Mouse (Mus musculus) embryonic facial prominence, embryonic 14.5 days (tissue): ENCODE data around the gene Clstn2. TPM values are rescaled to one million over a fixed set of nuclear protein-coding genes. Genes with fewer than 3 reads are reported as not detected.

Experiments
- ATAC-seq: fragments of 200-750 bp; cut with Nextera tagmentation; 2 replicates; pipeline ENCODE4 v1.8.0; 2017; ENCODE audit warnings: low read depth, moderate number of reproducible peaks, moderate TSS enrichment
- DNase-seq: peaks from one replicate; pipeline ENCODE4 v3.0.0-alpha.2; 2015; ENCODE audit warnings: low spot score
- H3K27ac ChIP-seq: fragments of 300-500 bp; sonication (generic); replicated peaks from 2 replicates; pipeline ENCODE4 v1.5.1; 2014; ENCODE audit warnings: low read depth, mild to moderate bottlenecking, low read length, moderate library complexity
- H3K27me3 ChIP-seq: fragments of 300-500 bp; sonication (generic); replicated peaks from 2 replicates; pipeline ENCODE4 v1.6.1; 2014; ENCODE audit warnings: low read length; ENCODE audit not compliant: control insufficient read depth, insufficient read depth
- H3K36me3 ChIP-seq: fragments of 300-500 bp; sonication (generic); 2 replicates; pipeline ENCODE4 v1.6.1; 2014; ENCODE audit warnings: low read length, mixed read lengths; ENCODE audit not compliant: control insufficient read depth, insufficient read depth
- H3K4me1 ChIP-seq: fragments of 300-500 bp; sonication (generic); 2 replicates; pipeline ENCODE4 v1.6.1; 2014; ENCODE audit warnings: antibody characterized with exemption, low read length; ENCODE audit not compliant: control insufficient read depth, insufficient read depth
- H3K4me2 ChIP-seq: fragments of 300-500 bp; sonication (generic); 2 replicates; pipeline ENCODE4 v1.6.1; 2014; ENCODE audit warnings: low read depth, mild to moderate bottlenecking, low read length, moderate library complexity, mixed read lengths
- H3K4me3 ChIP-seq: fragments of 300-500 bp; sonication (generic); 2 replicates; pipeline ENCODE4 v1.5.1; 2014; ENCODE audit warnings: low read depth, mild to moderate bottlenecking, low read length
- H3K9ac ChIP-seq: fragments of 300-500 bp; sonication (generic); 2 replicates; pipeline ENCODE4 v1.6.1; 2014; ENCODE audit warnings: low read depth, mild to moderate bottlenecking, low read length, moderate library complexity, mixed read lengths
- H3K9me3 ChIP-seq: fragments of 300-500 bp; sonication (generic); 2 replicates; pipeline ENCODE4 v1.6.1; 2016; ENCODE audit warnings: low read length; ENCODE audit not compliant: control insufficient read depth
- WGBS: fragments of 180-500 bp; shearing (Covaris S2); extraction: QIAGEN DNeasy Blood & Tissue Kit; methylation state at CpG from one replicate; pipeline ENCODE4 v1.1.7; 2014; 5-methylcytosine and 5-hydroxymethylcytosine counted together
- polyA plus RNA-seq: library from polyadenylated mRNA; unstranded; fragments of >200 nt; fragmentation: Nextera tagmentation; extraction: Ambion mirVana; gene quantifications from 2 replicates; pipeline ENCODE4 v1.2.1, GENCODE M21; 2014

The Clstn2 gene
- polyA plus RNA-seq, 1 experiment from 2014 or later = 3.8 TPM

GRCm38 (mm10) chr9:97974801-97975347 is 58.1 kb downstream of the Clstn2 start:
- H3K4me1 ChIP-seq = no peaks in the 10 kb centered on the region
- no peak overlapping the region for H3K27ac ChIP-seq
- no peaks in the 10 kb centered on the region for H3K27me3 ChIP-seq
- no peak for DNase-seq
- H3K9ac ChIP-seq = no peak overlapping the region
- no peak overlapping the region for H3K4me3 ChIP-seq
- no peak for ATAC-seq
- no peaks in the 10 kb centered on the region for H3K36me3 ChIP-seq
- no peaks in the 10 kb centered on the region for H3K9me3 ChIP-seq
- 67% methylated on average over 13 of the region's 13 CpGs for WGBS
- H3K4me2 ChIP-seq = no peak overlapping the region

DNA sequence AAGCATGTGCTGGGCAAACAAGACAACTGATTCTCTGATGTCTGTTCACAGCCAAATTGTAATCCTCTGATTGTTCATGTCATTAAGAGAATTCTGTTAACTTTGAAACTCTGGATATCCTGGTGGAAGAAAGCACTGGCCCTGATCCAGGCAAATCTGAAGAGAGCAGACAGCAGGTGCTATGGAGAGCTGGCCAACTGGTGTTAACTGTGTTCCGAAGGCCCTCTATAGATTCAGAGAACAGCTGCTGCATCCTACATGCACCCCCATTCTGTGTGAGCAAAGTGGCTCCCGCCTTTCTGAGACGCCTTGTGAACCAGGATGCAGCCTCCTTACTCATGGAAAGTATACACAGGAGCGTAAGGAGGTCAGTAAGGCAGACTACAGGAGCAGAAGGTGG is 66.3 kb downstream of the Clstn2 start:
- 81% methylated on average over 4 of the region's 4 CpGs for WGBS
- no peaks in the 10 kb centered on the region for H3K36me3 ChIP-seq
- H3K27me3 ChIP-seq = no peaks in the 10 kb centered on the region
- H3K4me3 ChIP-seq = no peak overlapping the region
- no peak overlapping the region for H3K27ac ChIP-seq
- peak; percentile 79; the same call in 1 of the 2 replicates for ATAC-seq
- DNase-seq = peak; percentile 71
- H3K4me2 ChIP-seq = no peak overlapping the region
- H3K9ac ChIP-seq = no peak overlapping the region
- no peaks in the 10 kb centered on the region for H3K9me3 ChIP-seq
- H3K4me1 ChIP-seq = no peaks in the 10 kb centered on the region

GRCm38 (mm10) chr9:97957508-97957907 is 75.5 kb downstream of the Clstn2 start:
- Histone ChIP-seq H3K4me1 (no peaks in the 10 kb centered on the region), H3K9me3 (no peaks in the 10 kb centered on the region), H3K4me3 (no peak overlapping the region), H3K27ac (no peak overlapping the region), H3K27me3 (no peaks in the 10 kb centered on the region), H3K4me2 (no peak overlapping the region), H3K9ac (no peak overlapping the region), H3K36me3 (no peaks in the 10 kb centered on the region)
- ATAC-seq (no peak), DNase-seq (no peak)
- WGBS = 78% methylated on average over 8 of the region's 8 CpGs

DNA sequence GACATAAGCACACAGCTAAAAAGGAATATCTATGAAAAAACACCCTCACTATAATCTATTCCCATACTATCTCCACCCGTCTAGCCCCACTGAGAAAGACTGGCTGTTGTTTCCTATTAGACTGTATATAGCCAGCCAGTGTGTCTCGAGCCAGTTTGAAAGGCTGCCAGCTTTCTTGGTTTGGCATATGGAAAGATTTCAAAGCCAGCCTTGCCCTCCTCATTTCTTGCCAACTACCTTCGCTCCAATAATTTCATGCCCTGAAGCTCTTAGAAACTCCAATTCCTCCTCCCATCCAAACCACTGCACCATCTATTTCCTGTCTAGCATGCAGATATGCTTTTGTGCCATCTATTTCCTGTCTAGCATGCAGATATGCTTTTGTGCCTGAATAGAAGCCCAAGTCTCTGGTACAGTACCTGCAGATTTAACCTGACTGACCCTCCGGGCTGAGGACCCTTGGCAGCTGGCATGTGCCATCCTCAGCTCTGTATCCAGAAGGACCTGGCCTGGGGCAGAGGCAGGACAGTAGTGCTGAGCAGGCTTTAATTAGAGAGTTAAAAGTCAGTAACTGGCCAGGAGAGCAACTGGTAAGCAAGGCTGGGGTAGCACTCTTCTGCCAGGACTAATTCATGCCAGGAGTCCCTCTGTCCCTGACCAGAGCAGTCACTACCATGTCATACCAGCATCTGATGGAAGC is 76.4 kb downstream of the Clstn2 start:
- H3K9ac ChIP-seq = no peak overlapping the region
- DNase-seq = peak; percentile 76
- ATAC-seq = 0 out of 2 replicates have a peak, but pooled peaks have one; percentile 57
- no peak overlapping the region for H3K27ac ChIP-seq
- no peak overlapping the region for H3K4me2 ChIP-seq
- no peaks in the 10 kb centered on the region for H3K36me3 ChIP-seq
- H3K9me3 ChIP-seq = no peaks in the 10 kb centered on the region
- 66% methylated on average over 4 of the region's 4 CpGs for whole genome bisulfite sequencing
- H3K4me3 ChIP-seq = no peak overlapping the region
- H3K27me3 ChIP-seq = no peaks in the 10 kb centered on the region
- no peaks in the 10 kb centered on the region for H3K4me1 ChIP-seq

GRCm38 (mm10) chr9:97953746-97954359 is 79.1 kb downstream of the Clstn2 start:
- no peak overlapping the region for H3K4me2 ChIP-seq
- 78% methylated on average over 8 of the region's 8 CpGs for WGBS
- H3K9ac ChIP-seq = no peak overlapping the region
- no peak for ATAC-seq
- H3K27me3 ChIP-seq = no peaks in the 10 kb centered on the region
- no peak overlapping the region for H3K4me3 ChIP-seq
- no peaks in the 10 kb centered on the region for H3K9me3 ChIP-seq
- H3K36me3 ChIP-seq = no peaks in the 10 kb centered on the region
- no peak overlapping the region for H3K27ac ChIP-seq
- no peak for DNase-seq
- no peaks in the 10 kb centered on the region for H3K4me1 ChIP-seq

DNA sequence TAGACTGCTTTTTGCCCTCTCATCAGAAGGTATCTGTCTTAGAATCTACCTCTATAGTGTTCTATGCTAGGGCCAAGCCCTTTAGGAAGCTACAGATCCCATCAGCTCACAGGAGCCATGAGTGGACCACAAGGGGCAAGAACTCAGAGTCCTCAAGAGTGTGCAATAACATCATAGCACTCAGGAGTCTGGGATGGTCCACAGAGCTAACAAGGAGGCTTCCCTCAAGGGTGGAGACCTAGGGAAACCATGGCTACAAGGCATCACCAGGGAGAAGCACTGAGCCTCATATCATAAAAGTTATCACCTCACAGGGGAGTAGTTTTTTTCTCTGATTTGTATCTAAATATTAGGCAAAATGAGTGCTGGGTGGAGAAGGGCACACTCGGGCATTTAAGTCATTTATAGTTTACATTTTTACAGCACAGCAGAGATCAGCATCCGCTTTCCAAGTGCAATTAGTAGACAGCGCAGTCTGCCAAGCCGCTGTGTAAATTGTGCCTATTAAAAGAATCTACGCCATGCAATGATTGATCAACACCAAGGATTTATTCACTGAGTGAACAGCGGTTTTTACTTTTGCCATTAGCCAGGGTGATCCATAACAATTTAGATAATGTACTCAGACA is 82.5 kb downstream of the Clstn2 start:
- H3K27ac ChIP-seq = no peak overlapping the region
- H3K9me3 ChIP-seq = no peaks in the 10 kb centered on the region
- no peaks in the 10 kb centered on the region for H3K27me3 ChIP-seq
- H3K4me3 ChIP-seq = no peak overlapping the region
- H3K36me3 ChIP-seq = no peaks in the 10 kb centered on the region
- 90% methylated on average over 6 of the region's 6 CpGs for WGBS
- H3K4me1 ChIP-seq = no peaks in the 10 kb centered on the region
- ATAC-seq (peak; percentile 63; the same call in 1 of the 2 replicates), DNase-seq (no peak)
- H3K4me2 ChIP-seq = no peak overlapping the region
- H3K9ac ChIP-seq = no peak overlapping the region

DNA sequence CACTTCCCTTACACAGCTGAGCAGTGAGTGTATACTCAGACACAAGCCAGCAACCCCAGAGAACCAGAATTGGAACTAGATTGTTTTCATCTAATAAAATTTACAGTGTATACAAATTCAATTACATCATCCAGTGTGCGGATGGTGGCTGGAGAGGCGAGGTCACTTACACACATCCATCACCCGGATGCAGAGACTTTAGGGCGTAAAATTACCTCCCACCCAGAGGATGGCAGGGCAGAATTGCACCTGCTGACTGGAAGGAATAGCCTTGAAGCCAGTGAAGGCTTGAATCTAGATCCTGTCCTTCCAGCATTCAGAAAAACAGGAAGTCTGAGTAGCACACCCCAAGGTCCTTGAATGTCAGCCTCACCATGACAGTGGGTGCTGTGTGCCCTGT is 113.7 kb downstream of the Clstn2 start:
- H3K27me3 ChIP-seq = no peaks in the 10 kb centered on the region
- DNase-seq (no peak), ATAC-seq (no peak)
- no peaks in the 10 kb centered on the region for H3K9me3 ChIP-seq
- H3K4me1 ChIP-seq = no peaks in the 10 kb centered on the region
- no peaks in the 10 kb centered on the region for H3K36me3 ChIP-seq
- no peak overlapping the region for H3K4me3 ChIP-seq
- no peak overlapping the region for H3K27ac ChIP-seq
- WGBS = 76% methylated on average over 4 of the region's 4 CpGs
- H3K9ac ChIP-seq = no peak overlapping the region
- H3K4me2 ChIP-seq = no peak overlapping the region

GRCm38 (mm10) chr9:97891415-97891814 is 141.6 kb downstream of the Clstn2 start:
- Histone ChIP-seq H3K4me1 (no peaks in the 10 kb centered on the region), H3K27me3 (no peaks in the 10 kb centered on the region), H3K4me3 (no peak overlapping the region), H3K27ac (no peak overlapping the region), H3K4me2 (no peak overlapping the region), H3K36me3 (no peaks in the 10 kb centered on the region), H3K9me3 (no peaks in the 10 kb centered on the region), H3K9ac (no peak overlapping the region)
- WGBS = 90% methylated on average over 3 of the region's 3 CpGs
- no peak for ATAC-seq
- no peak for DNase-seq
